Mouse (Mus musculus) stomach, postnatal 0 days (tissue): ENCODE data around the gene Syt7. TPM values are rescaled to one million over a fixed set of nuclear protein-coding genes. Genes with fewer than 3 reads are reported as not detected.
A peak's percentile ranks its signal among the peaks of the same experiment; 100 is the strongest.

Experiments
- ATAC-seq: fragments of 200-750 bp; cut with Nextera tagmentation; 2 replicates; pipeline ENCODE4 v1.8.0; 2017; ENCODE audit not compliant: low FRiP score, low TSS enrichment
- DNase-seq: peaks from one replicate; pipeline ENCODE4 v3.0.0-alpha.2; 2016; ENCODE audit warnings: low spot score
- H3K27ac ChIP-seq: fragments of 300-500 bp; sonication (generic); replicated peaks from 2 replicates; pipeline ENCODE4 v1.5.1; 2014; ENCODE audit warnings: mild to moderate bottlenecking, control low read depth
- H3K27me3 ChIP-seq: fragments of 300-500 bp; sonication (generic); 2 replicates; pipeline ENCODE4 v1.6.1; 2014; ENCODE audit warnings: low read length; ENCODE audit not compliant: control insufficient read depth, insufficient read depth
- H3K36me3 ChIP-seq: fragments of 300-500 bp; sonication (generic); 2 replicates; pipeline ENCODE4 v1.6.1; 2014; ENCODE audit warnings: low read length, mixed read lengths; ENCODE audit not compliant: control insufficient read depth, insufficient read depth
- H3K4me1 ChIP-seq: fragments of 300-500 bp; sonication (generic); replicated peaks from 2 replicates; pipeline ENCODE4 v1.6.1; 2014; ENCODE audit warnings: antibody characterized with exemption; ENCODE audit not compliant: control insufficient read depth, insufficient read depth
- H3K4me2 ChIP-seq: fragments of 300-500 bp; sonication (generic); replicated peaks from 2 replicates; pipeline ENCODE4 v1.6.1; 2014; ENCODE audit warnings: low read depth, mild to moderate bottlenecking, control low read depth, moderate library complexity
- H3K4me3 ChIP-seq: fragments of 300-500 bp; sonication (generic); 2 replicates; pipeline ENCODE4 v1.5.1; 2014; ENCODE audit warnings: low read depth, low read length, control low read depth
- H3K9ac ChIP-seq: fragments of 300-500 bp; sonication (generic); 2 replicates; pipeline ENCODE4 v1.6.1; 2014; ENCODE audit warnings: mild to moderate bottlenecking, low read length, control low read depth, mixed read lengths
- H3K9me3 ChIP-seq: fragments of 300-500 bp; sonication (generic); 2 replicates; pipeline ENCODE4 v1.6.1; 2016; ENCODE audit warnings: low read length; ENCODE audit not compliant: control insufficient read depth
- CTCF ChIP-seq: IDR thresholded peaks from 2 replicates; pipeline ENCODE4 v1.5.1; 2016; ENCODE audit warnings: antibody characterized with exemption, low read depth, mild to moderate bottlenecking, moderate library complexity
- EP300 ChIP-seq: optimal IDR thresholded peaks from 2 replicates; pipeline ENCODE3; 2016; ENCODE audit warnings: antibody characterized with exemption
- WGBS: fragments of 180-500 bp; shearing (Covaris S2); extraction: QIAGEN DNeasy Blood & Tissue Kit; methylation state at CpG from one replicate; pipeline ENCODE4 v1.1.7; 2014; 5-methylcytosine and 5-hydroxymethylcytosine counted together
- polyA plus RNA-seq: library from polyadenylated mRNA; unstranded; fragments of >200 nt; fragmentation: Nextera tagmentation; extraction: Ambion mirVana; gene quantifications from 2 replicates; pipeline ENCODE4 v1.2.1, GENCODE M21; 2015

The Syt7 gene
- polyA plus RNA-seq, 1 experiment from 2014 or later, result 2.7 TPM

DNA sequence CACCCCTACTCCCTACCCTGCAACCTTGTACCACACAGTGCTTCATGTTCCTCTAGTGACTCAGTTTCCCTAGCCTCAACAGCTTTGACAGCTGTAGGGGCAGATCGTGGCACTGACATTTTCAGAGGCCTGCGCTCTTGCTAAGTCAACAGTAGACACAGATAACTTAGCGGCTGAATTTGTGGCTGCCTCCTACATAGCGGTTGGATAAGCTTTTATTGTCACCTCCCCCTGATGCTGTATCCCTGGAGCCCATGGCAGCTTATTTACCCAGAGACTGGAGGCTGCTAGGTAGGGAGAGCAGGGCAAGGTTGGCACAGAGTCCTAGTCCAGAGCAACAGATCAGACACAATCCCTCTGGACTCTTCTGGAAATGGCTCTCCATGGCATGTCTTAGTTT is 19.0 kb upstream of the Syt7 start:
- 50% methylated on average over 4 of the region's 4 CpGs for WGBS
- H3K9me3 ChIP-seq, result no peaks in the 10 kb centered on the region

DNA sequence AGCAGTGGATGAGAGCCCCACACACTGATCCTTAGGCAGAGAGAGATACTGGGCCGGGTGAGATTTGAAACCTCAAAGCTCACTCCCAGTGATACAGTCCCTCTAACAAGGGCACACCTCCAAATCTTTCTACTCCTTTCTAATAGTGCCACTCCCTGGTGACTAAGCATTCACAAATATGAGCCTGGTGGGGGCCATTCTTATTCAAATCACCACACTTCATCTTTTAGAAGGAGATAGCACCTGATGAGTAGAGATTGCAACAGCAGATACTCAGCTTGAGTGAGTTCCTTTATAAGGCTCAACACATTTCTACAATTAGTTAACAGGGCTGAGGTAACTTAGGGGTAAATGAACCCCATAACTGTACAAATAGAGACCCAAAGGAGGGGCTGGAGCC is 15.7 kb upstream of the Syt7 start:
- no peaks in the 10 kb centered on the region for H3K9me3 ChIP-seq
- H3K27ac ChIP-seq, result no peak overlapping the region
- no peaks in the 10 kb centered on the region for H3K36me3 ChIP-seq
- no peak overlapping the region for H3K4me3 ChIP-seq
- WGBS, result 31% methylated on average over 1 of the region's 1 CpGs
- H3K4me2 ChIP-seq, result no peak overlapping the region
- no peaks in the 10 kb centered on the region for H3K4me1 ChIP-seq
- no peaks in the 10 kb centered on the region for H3K27me3 ChIP-seq
- DNase-seq (no peak), ATAC-seq (no peak)
- no peak for TF ChIP-seq CTCF
- no peak for TF ChIP-seq EP300
- H3K9ac ChIP-seq, result no peak overlapping the region

More for the DNA sequence above, 19.0 kb upstream of the Syt7 start:
- DNase-seq (no peak), ATAC-seq (no peak)
- no peak overlapping the region for H3K27ac ChIP-seq
- no peak overlapping the region for H3K4me2 ChIP-seq
- no peaks in the 10 kb centered on the region for H3K27me3 ChIP-seq
- no peaks in the 10 kb centered on the region for H3K4me1 ChIP-seq
- no peak overlapping the region for H3K9ac ChIP-seq
- no peak overlapping the region for H3K4me3 ChIP-seq
- no peak for TF ChIP-seq CTCF
- no peak for TF ChIP-seq EP300
- H3K36me3 ChIP-seq, result no peaks in the 10 kb centered on the region

DNA sequence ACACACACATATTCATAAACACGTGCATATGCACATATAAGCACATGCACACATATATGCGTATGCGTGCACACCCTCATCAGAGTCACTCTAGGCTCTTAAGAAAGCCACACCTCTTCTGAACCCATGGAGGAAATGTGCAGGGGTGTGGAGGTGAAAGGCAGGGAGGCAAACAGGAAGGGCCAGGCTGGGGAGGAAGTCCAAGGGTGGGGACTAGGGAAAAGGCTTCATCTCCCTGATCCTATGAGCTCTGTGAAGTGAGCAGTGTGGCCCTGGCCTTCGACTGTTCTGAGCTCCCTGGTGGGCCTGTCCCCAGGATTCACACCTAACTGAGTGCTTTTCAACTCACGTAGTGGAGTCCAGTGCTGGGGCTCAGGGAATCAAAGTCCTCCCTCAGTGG is 13.6 kb upstream of the Syt7 start:
- no peak for TF ChIP-seq CTCF
- TF ChIP-seq EP300, result no peak
- Histone ChIP-seq H3K4me2 (no peak overlapping the region), H3K36me3 (no peaks in the 10 kb centered on the region), H3K27ac (no peak overlapping the region), H3K4me3 (no peak overlapping the region), H3K4me1 (no peaks in the 10 kb centered on the region), H3K27me3 (no peaks in the 10 kb centered on the region), H3K9ac (no peak overlapping the region), H3K9me3 (no peaks in the 10 kb centered on the region)
- peak; percentile 59 for DNase-seq
- peak; percentile 92 for ATAC-seq
- 61% methylated on average over 5 of the region's 5 CpGs for WGBS

DNA sequence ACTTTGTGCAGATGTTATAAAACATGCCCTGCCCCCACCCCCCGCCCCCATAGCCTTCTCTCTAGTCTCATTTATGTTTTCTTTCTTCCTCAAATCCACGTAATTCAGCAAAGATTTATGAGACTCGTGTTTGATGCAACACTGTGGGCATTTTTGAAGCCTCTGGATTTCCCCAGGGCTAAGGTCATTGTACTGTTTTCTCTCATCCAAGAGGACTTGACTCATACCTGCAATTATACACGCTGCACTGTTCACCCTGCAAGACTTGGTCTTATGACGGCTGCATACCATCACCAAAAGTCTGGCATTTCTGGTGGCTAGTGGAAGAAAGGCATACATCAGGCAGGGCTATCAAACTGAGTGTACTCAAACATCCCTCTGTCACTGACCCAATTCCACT is 8.9 kb upstream of the Syt7 start:
- Histone ChIP-seq H3K27me3 (no peaks in the 10 kb centered on the region), H3K4me2 (no peak overlapping the region), H3K4me1 (no peaks in the 10 kb centered on the region), H3K9me3 (no peaks in the 10 kb centered on the region), H3K4me3 (no peak overlapping the region), H3K27ac (no peak overlapping the region), H3K9ac (no peak overlapping the region), H3K36me3 (no peaks in the 10 kb centered on the region)
- no peak for DNase-seq
- ATAC-seq, result no peak
- no peak for TF ChIP-seq EP300
- TF ChIP-seq CTCF, result no peak
- 57% methylated on average over 5 of the region's 5 CpGs for WGBS

DNA sequence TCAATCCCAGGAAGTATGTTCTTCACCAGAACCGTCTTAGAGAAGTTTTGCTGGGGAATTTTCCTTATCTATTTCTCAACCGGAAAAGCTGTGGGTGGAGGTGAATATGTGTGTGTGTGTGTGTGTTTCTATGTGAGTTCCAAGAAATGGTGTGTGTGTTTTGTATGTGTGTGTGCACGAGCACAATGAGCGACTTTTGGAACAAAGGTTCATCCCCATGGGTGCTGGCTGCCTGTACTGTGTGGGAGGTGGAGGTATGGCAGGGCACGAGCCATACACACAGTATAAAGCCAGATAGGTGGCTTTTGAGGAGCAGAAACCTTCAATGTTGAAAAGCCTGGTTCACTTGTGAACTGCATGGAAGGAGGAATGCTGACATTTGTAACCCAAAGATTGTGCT is 1.2 kb upstream of the Syt7 start:
- H3K9me3 ChIP-seq, result no peaks in the 10 kb centered on the region
- H3K9ac ChIP-seq, result no peak overlapping the region
- H3K4me3 ChIP-seq, result no peak overlapping the region
- H3K36me3 ChIP-seq, result no peaks in the 10 kb centered on the region
- no peaks in the 10 kb centered on the region for H3K4me1 ChIP-seq
- no peak for DNase-seq
- ATAC-seq, result no peak
- TF ChIP-seq CTCF (no peak), EP300 (no peak)
- H3K27me3 ChIP-seq, result no peaks in the 10 kb centered on the region; the same call in 1 of the 2 replicates
- WGBS, result 55% methylated on average over 5 of the region's 5 CpGs
- no peak overlapping the region for H3K27ac ChIP-seq
- no peak overlapping the region for H3K4me2 ChIP-seq

DNA sequence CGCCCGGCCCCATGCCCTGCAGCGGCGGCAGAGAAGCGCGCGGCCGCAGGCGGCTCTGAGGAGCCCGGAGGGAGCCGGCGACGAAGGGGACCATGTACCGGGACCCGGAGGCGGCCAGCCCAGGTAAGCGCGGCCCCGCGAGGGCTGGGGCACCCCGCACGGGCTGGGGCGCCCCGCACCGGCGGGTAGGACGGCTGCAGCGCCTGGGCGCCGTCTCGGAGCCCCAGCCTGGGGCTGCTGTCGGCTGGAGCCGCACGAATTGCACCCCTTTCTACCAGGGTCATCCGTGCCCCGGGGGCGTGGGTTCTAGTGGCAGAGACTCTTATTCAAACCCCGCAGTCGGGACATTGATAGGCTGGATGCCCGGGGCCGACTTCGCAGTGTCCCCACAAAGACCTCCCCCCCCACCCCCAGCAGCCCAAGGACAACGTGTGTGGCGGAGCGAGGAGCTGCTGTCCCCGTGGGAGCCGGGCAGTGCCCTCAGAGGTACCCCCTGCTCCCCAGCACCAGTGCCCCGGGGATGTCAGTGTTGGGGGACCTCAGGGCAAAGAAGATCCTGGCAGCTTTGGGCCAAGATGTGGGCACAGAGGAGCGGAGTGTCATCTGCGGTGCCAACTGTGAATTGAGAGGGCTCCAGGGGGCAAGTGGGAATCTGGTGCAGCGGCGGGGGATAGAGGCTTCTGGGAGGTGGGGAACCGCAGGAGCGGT is 655 bp downstream of the Syt7 start:
- peak; percentile 55 for DNase-seq
- ATAC-seq, result peak; percentile 66

More for the DNA sequence above, 655 bp downstream of the Syt7 start:
- Histone ChIP-seq H3K36me3 (no peaks in the 10 kb centered on the region), H3K9me3 (no peaks in the 10 kb centered on the region), H3K4me1 (no peaks in the 10 kb centered on the region), H3K27me3 (no peaks in the 10 kb centered on the region; the same call in 1 of the 2 replicates), H3K4me2 (peak overlapping the region; percentile 89), H3K27ac (no peak overlapping the region), H3K4me3 (peak overlapping the region; percentile 51), H3K9ac (peak overlapping the region; percentile 62)
- TF ChIP-seq CTCF, result peak; percentile 27; the same call in 1 of the 2 replicates
- no peak for TF ChIP-seq EP300
- WGBS, result 2% methylated on average over 49 of the region's 54 CpGs
